Mouse (Mus musculus) bone marrow, adult 2 months (tissue): ENCODE measurements around the gene Pard3. TPM values are rescaled to one million over a fixed set of nuclear protein-coding genes. Genes with fewer than 3 reads are reported as not detected.

Source experiments
- H3K27ac ChIP-seq: fragments of 200-500 bp; 2 replicates; pipeline ENCODE4 v1.5.1; 2012; ENCODE audit warnings: low read depth, mild to moderate bottlenecking, control low read depth, inconsistent platforms, low read length; ENCODE audit not compliant: control insufficient read depth, poor library complexity, insufficient read depth
- H3K4me1 ChIP-seq: fragments of 200-500 bp; 2 replicates; pipeline ENCODE4 v1.6.1; 2011; ENCODE audit warnings: low read length; ENCODE audit not compliant: control insufficient read depth, insufficient read depth
- H3K4me3 ChIP-seq: fragments of 200-500 bp; replicated peaks from 2 replicates; pipeline ENCODE3; 2011; ENCODE audit warnings: mild to moderate bottlenecking, low read depth, low read length, control low read depth; ENCODE audit not compliant: control insufficient read depth
- CTCF ChIP-seq: fragments of 200-500 bp; IDR thresholded peaks from 2 replicates; pipeline ENCODE4 v1.5.1; 2011; ENCODE audit warnings: low read length, control low read depth; ENCODE audit not compliant: control insufficient read depth, insufficient read depth
- POLR2A ChIP-seq: fragments of 200-500 bp; IDR thresholded peaks from 2 replicates; pipeline ENCODE4 v1.6.1; 2011; ENCODE audit warnings: low read depth, mild to moderate bottlenecking, control low read depth, low read length, borderline replicate concordance; ENCODE audit not compliant: control insufficient read depth
- WGBS: fragments of 180-500 bp; shearing (Covaris S2); methylation state at CpG from one replicate; pipeline ENCODE4 v1.1.7; 2018; 5-methylcytosine and 5-hydroxymethylcytosine counted together
- polyA plus RNA-seq: library from polyadenylated mRNA; stranded (reverse); fragments of >200 nt; gene quantifications from 2 replicates; pipeline ENCODE4 v1.2.4, GENCODE M21; 2011; ENCODE audit warnings: low replicate concordance; ENCODE audit not compliant: missing spikeins, insufficient read depth, insufficient read length

Pard3 gene
- polyA plus RNA-seq, 1 experiment: 3.8 TPM

DNA sequence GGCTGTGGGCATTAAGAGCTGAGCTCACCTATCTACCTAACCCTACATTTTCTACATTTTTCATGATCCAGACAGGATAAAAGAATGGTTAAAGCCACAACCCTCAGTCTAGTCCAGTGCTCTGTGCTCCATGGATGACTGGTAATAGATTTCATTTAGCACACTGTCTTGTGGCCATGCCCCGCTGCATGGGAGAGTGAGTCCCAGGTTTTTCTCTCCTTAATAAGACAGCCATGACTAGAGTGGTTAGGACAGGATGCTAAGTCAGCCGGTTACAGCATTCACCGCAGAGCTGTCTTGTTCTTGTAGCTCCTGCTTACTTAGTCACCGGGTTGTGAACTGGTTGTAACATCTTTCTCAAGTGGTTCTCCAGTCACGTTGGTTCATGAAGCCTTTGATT lies 49.5 kb downstream of the Pard3 start:
- WGBS: 82% methylated on average over 5 of the region's 5 CpGs
- TF ChIP-seq POLR2A: no peak
- no peak for TF ChIP-seq CTCF
- Histone ChIP-seq H3K27ac (no peak overlapping the region), H3K4me3 (no peak overlapping the region), H3K4me1 (no peaks in the 10 kb centered on the region)

DNA sequence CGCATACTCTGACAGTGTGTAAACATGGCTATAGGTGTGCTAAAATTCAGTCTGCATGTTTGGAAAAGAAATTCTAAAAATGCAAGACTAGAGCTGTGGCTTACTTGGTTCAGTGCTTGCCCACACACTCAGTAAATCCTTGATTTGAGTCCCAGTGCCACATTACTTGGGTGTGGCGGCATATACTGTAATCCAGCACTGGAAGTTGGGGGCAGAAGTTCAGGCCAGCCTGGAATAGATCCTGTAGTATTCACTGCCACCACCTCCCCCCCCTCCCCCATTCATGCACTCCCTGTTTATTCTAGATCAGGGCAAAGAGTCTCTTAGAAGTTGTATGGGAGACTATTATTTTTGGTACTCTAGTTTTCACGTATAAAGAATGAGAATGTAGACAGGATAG lies 52.1 kb downstream of the Pard3 start:
- no peak overlapping the region for H3K27ac ChIP-seq
- H3K4me3 ChIP-seq: no peak overlapping the region
- WGBS: 81% methylated on average over 3 of the region's 3 CpGs
- TF ChIP-seq POLR2A (no peak), CTCF (no peak)
- no peaks in the 10 kb centered on the region for H3K4me1 ChIP-seq

DNA sequence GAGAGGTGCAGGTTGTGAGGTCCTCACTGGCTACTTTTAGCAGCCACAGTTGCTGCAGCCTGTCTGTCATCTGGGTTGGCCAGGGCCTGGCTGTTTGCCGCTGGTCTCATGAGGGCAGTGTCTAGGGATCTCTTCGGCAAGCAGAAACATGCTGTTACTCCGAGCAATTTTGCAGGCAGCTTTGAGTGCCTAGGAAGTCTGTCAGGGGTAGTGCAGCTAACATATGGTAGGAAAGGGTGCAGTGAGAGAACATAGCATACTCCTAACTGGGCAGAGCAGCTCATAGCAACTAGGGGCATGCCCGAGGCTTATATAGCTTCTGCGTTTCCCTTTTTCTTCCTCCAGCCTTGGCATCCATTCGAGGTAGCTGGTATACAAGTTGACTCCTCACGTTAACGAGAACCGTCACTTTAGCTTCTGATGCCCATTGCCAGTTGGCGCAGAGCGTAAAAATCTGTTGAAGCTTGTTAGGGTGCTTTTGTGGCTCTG lies 54.7 kb downstream of the Pard3 start:
- Histone ChIP-seq H3K4me1 (no peaks in the 10 kb centered on the region), H3K27ac (no peak overlapping the region), H3K4me3 (no peak overlapping the region)
- no peak for TF ChIP-seq POLR2A
- no peak for TF ChIP-seq CTCF
- WGBS: 77% methylated on average over 11 of the region's 11 CpGs

DNA sequence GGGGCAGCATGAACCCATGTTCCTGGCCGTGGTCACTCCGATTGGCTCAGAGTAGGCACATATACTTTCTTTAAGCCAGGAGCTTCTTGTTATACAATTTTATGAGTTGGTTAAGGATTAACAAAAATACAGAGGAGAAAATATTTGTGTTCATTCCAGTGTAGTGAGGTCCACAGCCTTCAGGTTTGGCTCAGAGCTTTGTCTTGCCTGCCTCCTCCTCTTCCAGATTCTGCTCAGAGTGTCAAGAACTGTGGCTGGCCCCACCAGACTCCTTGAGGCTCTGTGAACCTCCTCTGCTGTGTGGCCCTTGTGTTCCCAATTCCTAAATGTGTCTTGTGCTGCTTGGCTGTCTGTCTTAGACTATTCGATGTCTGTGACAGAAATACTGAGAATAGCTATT lies 59.7 kb downstream of the Pard3 start:
- 85% methylated on average over 3 of the region's 3 CpGs for WGBS
- Histone ChIP-seq H3K27ac (no peak overlapping the region), H3K4me3 (no peak overlapping the region), H3K4me1 (no peaks in the 10 kb centered on the region)
- TF ChIP-seq POLR2A (no peak), CTCF (no peak)

DNA sequence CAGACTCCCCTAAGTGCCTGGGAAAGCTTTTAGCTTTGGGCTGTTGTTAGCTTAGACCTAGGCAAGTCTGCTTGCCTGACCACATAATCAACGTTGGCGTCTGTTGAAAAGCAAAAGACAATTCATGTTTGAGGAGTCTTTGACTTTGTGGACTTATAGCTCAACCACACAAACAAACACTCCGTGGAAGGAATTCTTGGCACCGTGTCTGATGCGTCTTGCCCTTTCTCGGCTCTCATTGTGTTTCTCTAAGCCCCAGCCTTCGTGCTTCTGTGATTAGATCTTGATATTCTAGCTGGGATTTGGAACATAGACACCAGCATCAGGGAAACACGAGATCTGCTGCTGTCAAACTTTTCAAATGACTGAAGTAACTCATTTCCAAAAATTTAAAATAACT lies 61.1 kb downstream of the Pard3 start:
- 34% methylated on average over 8 of the region's 8 CpGs for whole genome bisulfite sequencing
- no peak for TF ChIP-seq POLR2A
- TF ChIP-seq CTCF: no peak
- Histone ChIP-seq H3K4me3 (no peak overlapping the region), H3K27ac (no peak overlapping the region), H3K4me1 (no peaks in the 10 kb centered on the region)

DNA sequence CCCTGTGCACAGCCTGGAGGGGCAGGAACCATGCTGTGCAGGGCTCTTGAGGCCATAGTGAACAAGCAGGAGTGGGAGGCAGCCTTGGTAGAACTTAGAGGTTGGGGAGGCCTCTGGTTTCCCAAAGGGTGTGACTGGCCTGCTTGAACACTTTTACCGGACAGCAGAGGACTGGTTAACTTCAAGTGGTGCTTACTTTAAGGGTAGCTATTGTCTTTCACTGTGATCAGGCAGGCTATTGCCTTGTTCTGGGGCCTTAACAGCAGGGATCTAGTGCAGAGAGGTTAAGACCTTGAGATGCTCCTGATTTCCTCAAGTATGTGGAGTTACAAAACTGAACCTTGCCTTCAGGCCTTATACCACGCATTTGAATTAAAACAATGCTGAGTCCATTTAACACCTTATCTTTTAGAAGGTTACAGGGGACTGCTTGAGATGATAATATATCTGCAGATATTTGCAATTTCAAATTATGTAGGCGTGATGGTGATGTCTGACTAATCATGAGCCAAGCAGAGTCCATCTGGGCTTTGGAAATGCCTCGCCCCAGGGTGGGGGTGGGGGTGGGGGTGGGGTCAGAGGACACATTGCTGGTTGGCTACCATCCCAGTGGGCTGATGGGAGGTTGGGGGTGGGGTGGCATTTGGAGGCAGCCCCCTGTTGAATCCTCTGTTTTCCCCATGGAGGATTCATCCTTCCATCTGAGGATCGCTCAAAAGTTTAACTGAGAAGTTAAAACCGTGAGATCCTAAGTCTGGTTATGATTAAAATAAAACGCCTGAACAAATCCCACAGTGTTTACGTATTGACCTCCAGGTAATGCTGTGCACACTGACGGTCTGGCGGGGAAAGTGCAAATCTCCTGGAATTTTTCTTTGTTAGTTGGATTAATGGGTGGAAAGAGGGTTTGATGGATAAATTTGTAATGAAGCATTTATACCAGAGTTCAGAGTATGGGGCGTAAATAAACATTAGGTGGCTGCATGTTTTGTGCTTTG lies 62.3 kb downstream of the Pard3 start:
- no peak overlapping the region for H3K27ac ChIP-seq
- WGBS: 81% methylated on average over 11 of the region's 11 CpGs
- no peaks in the 10 kb centered on the region for H3K4me1 ChIP-seq
- TF ChIP-seq CTCF (no peak), POLR2A (no peak)
- no peak overlapping the region for H3K4me3 ChIP-seq

DNA sequence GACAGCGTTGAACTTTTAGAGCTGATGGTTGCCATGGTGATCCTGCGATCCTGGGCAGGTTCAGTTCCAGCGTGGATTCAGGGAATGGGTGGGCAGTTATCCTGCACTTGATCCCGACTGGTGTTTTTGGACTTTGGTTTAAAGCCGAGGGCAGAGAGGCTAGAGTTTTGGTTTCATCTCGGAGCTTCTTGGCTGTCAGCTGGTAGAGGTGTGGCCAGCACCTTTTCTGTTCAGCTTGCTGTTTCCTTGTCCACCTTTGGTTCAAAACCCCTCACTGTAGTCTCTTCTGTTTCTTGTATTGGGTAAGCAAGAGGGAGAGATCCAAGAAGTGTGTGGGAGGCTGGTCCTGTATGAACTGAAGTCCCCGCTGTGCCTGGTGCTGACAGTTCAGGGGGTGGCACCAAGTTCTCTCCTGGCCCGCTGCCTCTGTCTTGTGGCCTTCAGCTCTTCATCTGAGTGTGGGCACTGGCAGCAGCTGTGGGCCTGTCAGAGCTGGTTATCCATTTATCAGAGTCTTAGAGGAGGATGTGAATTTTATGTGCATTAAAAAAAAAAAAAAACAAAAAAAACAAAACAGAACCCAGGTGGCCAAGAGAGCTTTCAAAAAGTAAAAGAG lies 65.2 kb downstream of the Pard3 start:
- WGBS: 72% methylated on average over 8 of the region's 8 CpGs
- Histone ChIP-seq H3K4me1 (no peaks in the 10 kb centered on the region), H3K4me3 (no peak overlapping the region), H3K27ac (no peak overlapping the region)
- TF ChIP-seq CTCF: no peak

DNA sequence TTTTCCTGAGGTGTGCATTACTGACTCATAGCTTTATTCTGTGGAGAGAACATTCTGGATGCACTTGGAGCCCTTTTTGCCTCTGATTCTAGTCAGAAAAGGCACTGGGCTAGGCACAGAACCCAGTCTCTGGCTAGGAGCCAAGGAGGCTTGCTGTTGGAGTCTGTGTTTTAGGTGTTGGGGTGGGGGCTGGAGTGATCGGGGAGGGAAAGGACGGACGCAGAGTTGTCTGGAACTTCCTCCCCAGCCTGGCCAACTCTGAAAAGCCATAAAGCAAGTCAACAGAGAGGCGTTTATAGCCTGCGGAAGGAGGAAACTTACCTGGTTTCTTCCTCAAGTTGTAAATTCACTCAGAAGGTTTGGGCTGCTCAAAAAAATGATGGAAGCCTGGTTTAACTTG lies 70.6 kb downstream of the Pard3 start:
- no peak overlapping the region for H3K27ac ChIP-seq
- 14% methylated on average over 5 of the region's 5 CpGs for WGBS
- no peak overlapping the region for H3K4me3 ChIP-seq
- TF ChIP-seq POLR2A: no peak
- TF ChIP-seq CTCF: no peak
- H3K4me1 ChIP-seq: no peaks in the 10 kb centered on the region
